Mouse (Mus musculus): ENCODE results near the gene Mdfic. TPM values are rescaled to one million over a fixed set of nuclear protein-coding genes. Genes with fewer than 3 reads are reported as not detected.
"Not testable (repeated sequence)": the region's sequence is repeated elsewhere in the genome, so short reads cannot be mapped to it uniquely, and the experiment has no call there.

The Mdfic gene
- 2.7 and 3.0 TPM in 2 replicates for polyA plus RNA-seq (2014; fragmentation: Nextera tagmentation; extraction: Ambion mirVana)

DNA sequence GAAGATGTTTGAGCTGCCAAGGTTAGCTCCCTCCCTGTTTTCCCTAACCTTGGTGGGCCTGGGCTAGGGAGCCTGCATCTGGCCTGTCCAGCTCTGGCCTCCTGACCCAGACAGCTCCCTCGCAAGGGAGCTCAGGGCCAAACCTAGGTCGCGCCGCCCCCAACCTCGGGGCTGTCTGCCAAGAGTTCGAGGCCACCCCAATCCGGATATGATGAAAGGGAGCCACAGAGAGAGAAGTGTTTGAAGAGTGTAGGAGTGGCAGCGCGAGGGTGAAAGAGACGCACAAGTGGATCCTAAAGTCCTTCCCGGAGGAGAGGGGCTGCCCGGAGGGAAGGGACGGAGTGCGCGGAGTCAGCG lies at the start of gene Mdfic:
Gene Mdfic, plus strand, starts transcription at position 201 of the 357 bp plus-strand sequence.
- Histone ChIP-seq H3K9me3 (ENCODE audit: control insufficient read depth, low read length) (no peaks in the 10 kb centered on the region), H3K27me3 (replicated peaks; ENCODE audit: control insufficient read depth, insufficient read depth, low read length) (no peaks in the 10 kb centered on the region), H3K4me3 (ENCODE audit: low read depth, low read length) (peak within 1 kb of the TSS; percentile 59), H3K4me1 (replicated peaks; ENCODE audit: control insufficient read depth, insufficient read depth, low read length) (no peaks in the 10 kb centered on the region), H3K9ac (ENCODE audit: low read depth, low read length) (peak within 1 kb of the TSS; percentile 61), H3K36me3 (ENCODE audit: control insufficient read depth, insufficient read depth, low read length) (no peaks in the 10 kb centered on the region), H3K4me2 (peak within 1 kb of the TSS; percentile 65), H3K27ac (ENCODE audit: low read depth, low read length) (no peak within 1 kb of the TSS)
- ATAC-seq (replicated peaks; ENCODE audit: low FRiP score) (peak; percentile 33), DNase-seq (ENCODE audit: low spot score) (no peak)
- WGBS, result 1% methylated on average over 16 of the region's 16 CpGs

DNA sequence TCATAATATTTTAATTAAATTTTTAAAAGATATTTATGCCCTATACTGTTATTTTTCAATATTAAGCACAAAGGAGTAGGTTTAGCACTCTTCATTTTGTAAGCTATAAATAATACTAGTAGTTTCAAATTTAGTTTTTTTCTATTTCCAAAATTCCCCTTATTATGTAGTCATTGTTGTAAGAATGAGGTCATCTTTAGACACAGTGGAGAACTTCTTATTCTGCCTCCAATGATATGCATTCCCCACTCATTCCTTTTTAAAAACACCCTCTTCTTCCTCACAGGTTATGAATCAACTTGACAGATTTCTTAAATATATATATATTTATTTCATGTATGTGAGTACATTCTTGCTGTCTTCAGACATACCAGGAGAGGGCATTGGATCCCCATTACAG lies 49.1 kb upstream of the Mdfic start:
- H3K4me3 ChIP-seq (ENCODE audit: low read depth, low read length), result no peak overlapping the region
- H3K36me3 ChIP-seq (ENCODE audit: control insufficient read depth, insufficient read depth, low read length), result no peaks in the 10 kb centered on the region
- no peak overlapping the region for H3K4me2 ChIP-seq
- no peak overlapping the region for H3K9ac ChIP-seq (ENCODE audit: low read depth, low read length)
- H3K9me3 ChIP-seq (ENCODE audit: control insufficient read depth, low read length), result no peaks in the 10 kb centered on the region
- H3K4me1 ChIP-seq (replicated peaks; ENCODE audit: control insufficient read depth, insufficient read depth, low read length), result no peaks in the 10 kb centered on the region
- no peak overlapping the region for H3K27ac ChIP-seq (ENCODE audit: low read depth, low read length)
- DNase-seq (ENCODE audit: low spot score) (no peak), ATAC-seq (replicated peaks; ENCODE audit: low FRiP score) (no peak)
- H3K27me3 ChIP-seq (replicated peaks; ENCODE audit: control insufficient read depth, insufficient read depth, low read length), result no peaks in the 10 kb centered on the region

- Histone ChIP-seq H3K4me3 (ENCODE audit: low read depth, low read length) (no peak overlapping the region), H3K9ac (ENCODE audit: low read depth, low read length) (no peak overlapping the region), H3K9me3 (ENCODE audit: control insufficient read depth, low read length) (no peaks in the 10 kb centered on the region), H3K27ac (ENCODE audit: low read depth, low read length) (no peak overlapping the region), H3K4me1 (replicated peaks; ENCODE audit: control insufficient read depth, insufficient read depth, low read length) (no peaks in the 10 kb centered on the region), H3K4me2 (no peak overlapping the region), H3K27me3 (replicated peaks; ENCODE audit: control insufficient read depth, insufficient read depth, low read length) (no peaks in the 10 kb centered on the region), H3K36me3 (ENCODE audit: control insufficient read depth, insufficient read depth, low read length) (no peaks in the 10 kb centered on the region)
- WGBS, result 88% methylated on average over 4 of the region's 4 CpGs
- no peak for ATAC-seq (replicated peaks; ENCODE audit: low FRiP score)
- DNase-seq (ENCODE audit: low spot score), result no peak
These were observed 10.4 kb upstream of the Mdfic start for GRCm38 (mm10) chr6:15710080-15710479.

DNA sequence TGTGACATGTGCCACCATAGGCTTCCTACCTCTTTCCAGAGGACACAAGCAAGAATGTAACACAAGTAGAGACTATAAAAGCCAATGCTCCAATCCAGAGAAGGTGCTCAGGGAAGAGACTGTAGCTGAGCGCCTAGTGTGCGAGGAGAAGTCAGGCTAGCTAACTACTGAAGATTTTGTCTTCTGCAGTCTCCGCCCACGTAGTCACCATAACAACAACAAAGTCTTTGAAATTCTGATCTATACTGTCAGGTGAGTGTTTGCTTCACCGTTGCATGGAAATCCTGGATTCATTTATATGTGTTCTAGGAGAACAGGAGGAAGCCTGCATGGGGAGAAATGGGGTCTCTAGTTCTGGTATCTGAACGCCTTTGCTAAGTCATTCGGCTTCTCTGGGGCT lies 9.8 kb upstream of the Mdfic start:
- no peak overlapping the region for H3K9ac ChIP-seq (ENCODE audit: low read depth, low read length)
- no peak overlapping the region for H3K4me2 ChIP-seq
- DNase-seq (ENCODE audit: low spot score) (no peak), ATAC-seq (replicated peaks; ENCODE audit: low FRiP score) (no peak)
- no peaks in the 10 kb centered on the region for H3K4me1 ChIP-seq (replicated peaks; ENCODE audit: control insufficient read depth, insufficient read depth, low read length)
- H3K4me3 ChIP-seq (ENCODE audit: low read depth, low read length), result no peak overlapping the region
- no peaks in the 10 kb centered on the region for H3K36me3 ChIP-seq (ENCODE audit: control insufficient read depth, insufficient read depth, low read length)
- no peaks in the 10 kb centered on the region for H3K9me3 ChIP-seq (ENCODE audit: control insufficient read depth, low read length)
- no peak overlapping the region for H3K27ac ChIP-seq (ENCODE audit: low read depth, low read length)
- H3K27me3 ChIP-seq (replicated peaks; ENCODE audit: control insufficient read depth, insufficient read depth, low read length), result no peaks in the 10 kb centered on the region
- 83% methylated on average over 7 of the region's 7 CpGs for WGBS

DNA sequence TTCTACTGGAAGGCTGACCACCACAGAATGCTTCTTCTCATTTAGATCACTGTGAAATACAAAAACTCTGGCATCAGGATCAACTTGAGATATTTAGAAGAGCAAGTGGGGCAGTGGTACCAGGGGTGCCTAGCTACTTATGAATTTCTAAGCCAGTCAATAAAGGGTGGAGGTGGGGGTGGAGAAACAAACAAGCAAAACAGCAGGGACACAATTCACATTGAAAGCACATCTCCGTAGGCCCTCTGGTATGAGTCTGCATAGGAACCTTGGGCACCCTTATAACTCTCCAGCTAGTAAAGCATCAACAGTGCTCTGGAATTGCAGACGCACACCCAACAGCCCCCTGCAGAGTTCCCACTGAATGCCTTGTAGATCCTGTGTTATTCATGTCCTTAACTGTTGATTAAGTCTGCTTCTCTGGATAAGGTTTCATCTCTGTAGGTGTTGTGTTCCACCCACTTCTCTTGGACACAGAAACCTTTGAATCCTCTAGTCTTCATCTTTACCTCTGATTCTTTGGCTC lies 7.5 kb upstream of the Mdfic start:
- H3K27me3 ChIP-seq (replicated peaks; ENCODE audit: control insufficient read depth, insufficient read depth, low read length), result no peaks in the 10 kb centered on the region
- no peak overlapping the region for H3K9ac ChIP-seq (ENCODE audit: low read depth, low read length)
- H3K36me3 ChIP-seq (ENCODE audit: control insufficient read depth, insufficient read depth, low read length), result no peaks in the 10 kb centered on the region
- ATAC-seq (replicated peaks; ENCODE audit: low FRiP score), result no peak
- H3K4me2 ChIP-seq, result no peak overlapping the region
- no peaks in the 10 kb centered on the region for H3K9me3 ChIP-seq (ENCODE audit: control insufficient read depth, low read length)
- H3K4me1 ChIP-seq (replicated peaks; ENCODE audit: control insufficient read depth, insufficient read depth, low read length), result no peaks in the 10 kb centered on the region
- WGBS, result 65% methylated on average over 2 of the region's 2 CpGs
- DNase-seq (ENCODE audit: low spot score), result no peak
- no peak overlapping the region for H3K27ac ChIP-seq (ENCODE audit: low read depth, low read length)
- no peak overlapping the region for H3K4me3 ChIP-seq (ENCODE audit: low read depth, low read length)

- 89% methylated on average over 1 of the region's 1 CpGs for WGBS
- not testable (repeated sequence) for H3K4me1 ChIP-seq (replicated peaks; ENCODE audit: control insufficient read depth, insufficient read depth, low read length); DNase-seq (ENCODE audit: low spot score); H3K9ac ChIP-seq (ENCODE audit: low read depth, low read length); H3K27me3 ChIP-seq (replicated peaks; ENCODE audit: control insufficient read depth, insufficient read depth, low read length); H3K27ac ChIP-seq (ENCODE audit: low read depth, low read length); H3K4me2 ChIP-seq; H3K4me3 ChIP-seq (ENCODE audit: low read depth, low read length); H3K36me3 ChIP-seq (ENCODE audit: control insufficient read depth, insufficient read depth, low read length); H3K9me3 ChIP-seq (ENCODE audit: control insufficient read depth, low read length); ATAC-seq (replicated peaks; ENCODE audit: low FRiP score)
These were observed 6.4 kb upstream of the Mdfic start for GRCm38 (mm10) chr6:15714036-15714435.

DNA sequence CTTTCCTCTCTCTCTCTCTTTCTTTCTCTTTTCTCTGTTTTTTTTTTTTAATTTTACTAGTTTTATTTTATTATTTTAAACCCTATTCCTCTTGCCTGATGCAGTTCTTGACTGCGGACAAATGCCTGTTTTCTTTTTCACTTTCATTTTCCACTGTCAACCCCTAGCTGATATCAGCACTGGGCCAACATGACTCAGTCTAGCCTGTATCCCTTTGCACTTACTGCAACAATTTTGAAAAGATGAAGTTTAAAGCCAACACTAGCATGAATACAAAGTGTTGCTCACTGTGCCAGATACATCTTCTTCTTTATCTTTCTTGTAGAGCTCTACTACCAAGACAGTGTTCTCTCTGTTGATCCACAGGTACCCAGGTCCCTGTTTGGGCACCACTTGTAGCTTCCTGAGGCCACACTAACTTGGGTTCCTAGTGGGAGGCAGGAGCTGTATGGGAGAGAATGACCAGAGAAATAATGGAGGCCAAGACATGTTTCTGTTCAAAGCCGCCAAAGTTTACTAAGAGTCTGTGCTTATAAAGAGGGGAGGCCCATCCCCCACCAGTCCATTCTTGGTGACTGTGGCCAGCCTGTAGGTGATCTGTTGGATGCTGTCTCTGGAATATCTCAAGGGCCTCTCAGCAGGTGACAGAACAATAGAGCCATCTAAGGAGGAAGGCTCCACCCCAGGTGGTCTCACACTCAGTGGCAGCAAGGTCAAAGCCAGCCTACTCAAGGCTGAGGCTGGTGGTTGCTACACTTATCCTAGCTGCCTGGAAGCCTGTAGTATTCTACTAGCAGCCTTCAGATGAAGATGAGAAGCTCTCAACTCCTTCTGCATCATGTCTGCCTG lies 5.2 kb upstream of the Mdfic start:
- Histone ChIP-seq H3K9me3 (ENCODE audit: control insufficient read depth, low read length) (no peaks in the 10 kb centered on the region), H3K9ac (ENCODE audit: low read depth, low read length) (no peak overlapping the region), H3K4me1 (replicated peaks; ENCODE audit: control insufficient read depth, insufficient read depth, low read length) (no peaks in the 10 kb centered on the region), H3K4me2 (no peak overlapping the region), H3K4me3 (ENCODE audit: low read depth, low read length) (no peak overlapping the region), H3K36me3 (ENCODE audit: control insufficient read depth, insufficient read depth, low read length) (no peaks in the 10 kb centered on the region), H3K27ac (ENCODE audit: low read depth, low read length) (no peak overlapping the region), H3K27me3 (replicated peaks; ENCODE audit: control insufficient read depth, insufficient read depth, low read length) (no peaks in the 10 kb centered on the region)
- DNase-seq (ENCODE audit: low spot score) (no peak), ATAC-seq (replicated peaks; ENCODE audit: low FRiP score) (no peak)
- WGBS, result 91% methylated on average over 2 of the region's 2 CpGs

GRCm38 (mm10) chr6:15719919-15720318 lies 542 bp upstream of the Mdfic start:
- no peak overlapping the region for H3K27ac ChIP-seq (ENCODE audit: low read depth, low read length)
- DNase-seq (ENCODE audit: low spot score), result no peak
- H3K27me3 ChIP-seq (replicated peaks; ENCODE audit: control insufficient read depth, insufficient read depth, low read length), result no peaks in the 10 kb centered on the region
- H3K36me3 ChIP-seq (ENCODE audit: control insufficient read depth, insufficient read depth, low read length), result no peaks in the 10 kb centered on the region
- H3K9ac ChIP-seq (ENCODE audit: low read depth, low read length), result no peak overlapping the region
- H3K4me1 ChIP-seq (replicated peaks; ENCODE audit: control insufficient read depth, insufficient read depth, low read length), result no peaks in the 10 kb centered on the region
- 76% methylated on average over 6 of the region's 6 CpGs for WGBS
- H3K4me3 ChIP-seq (ENCODE audit: low read depth, low read length), result no peak overlapping the region
- ATAC-seq (replicated peaks; ENCODE audit: low FRiP score), result no peak
- no peak overlapping the region for H3K4me2 ChIP-seq
- H3K9me3 ChIP-seq (ENCODE audit: control insufficient read depth, low read length), result no peaks in the 10 kb centered on the region

Data from liver, embryonic 11.5 days (tissue).